Mouse (Mus musculus): ENCODE data around the gene Als2cl.

- no peak for TF ChIP-seq CTCF (IDR thresholded peaks at IDR 0.05; ENCODE audit: low read depth)
- TF ChIP-seq EP300 (IDR thresholded peaks at IDR 0.05; ENCODE audit: low read depth): no peak
These were observed 65.7 kb downstream of the Als2cl start for GRCm38 (mm10) chr9:110945343-110945742.
